Mouse (Mus musculus): Measurements from ENCODE around the gene Ubap2. TPM values are rescaled to one million over a fixed set of nuclear protein-coding genes. Genes with fewer than 3 reads are reported as not detected.

The Ubap2 gene
- total and polyA plus RNA-seq, 3 experiments = 44.5 to 57.4 (median 50.3) TPM

DNA sequence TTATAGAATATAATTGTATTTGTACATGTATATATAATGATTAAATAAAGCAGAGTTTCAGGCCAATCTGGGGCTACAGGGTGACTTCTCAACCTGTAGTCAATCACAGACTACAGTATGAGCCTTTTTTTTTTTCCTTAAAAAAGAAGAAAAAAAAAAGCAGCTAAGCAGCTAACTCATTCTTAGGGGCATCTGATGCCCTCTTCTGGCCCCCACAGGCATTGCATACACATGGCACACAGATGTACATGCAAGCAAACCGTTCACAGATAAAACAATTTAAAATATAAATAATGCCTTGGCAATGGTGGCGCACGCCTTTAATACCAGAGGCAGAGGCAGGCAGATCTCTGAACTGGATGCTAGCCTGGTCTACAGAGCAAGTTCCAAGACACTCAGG is 48.6 kb downstream of the Ubap2 start:
- Histone ChIP-seq H3K36me3 (ENCODE audit: control insufficient read depth, insufficient read depth, low read length) (no peaks in the 10 kb centered on the region), H3K27me3 (ENCODE audit: control insufficient read depth, insufficient read depth, low read length) (no peaks in the 10 kb centered on the region), H3K79me2 (replicated peaks; ENCODE audit: control insufficient read depth, insufficient read depth, low read length) (no peaks in the 10 kb centered on the region; the same call in 1 of the 2 replicates), H3K27ac (no peak overlapping the region), H3K9ac (ENCODE audit: low read depth, low read length) (no peak overlapping the region), H3K4me1 (ENCODE audit: control insufficient read depth, insufficient read depth, low read length) (no peaks in the 10 kb centered on the region), H3K4me3 (no peak overlapping the region)
- DNase-seq = peak; percentile 31 to 43
- WGBS = 69% methylated on average over 3 of the region's 3 CpGs
- intact Hi-C loops (cut with DNase I) = loop anchor here (2.0 to 5.0 kb wide), 3 partner anchors 60 to 174 kb away; no protein-coding TSS in a partner anchor
- TF ChIP-seq POLR2A (IDR thresholded peaks at IDR 0.05; ENCODE audit: insufficient read depth, low read depth, low read length) (no peak), CTCF (IDR thresholded peaks at IDR 0.05) (peak; percentile 88)

DNA sequence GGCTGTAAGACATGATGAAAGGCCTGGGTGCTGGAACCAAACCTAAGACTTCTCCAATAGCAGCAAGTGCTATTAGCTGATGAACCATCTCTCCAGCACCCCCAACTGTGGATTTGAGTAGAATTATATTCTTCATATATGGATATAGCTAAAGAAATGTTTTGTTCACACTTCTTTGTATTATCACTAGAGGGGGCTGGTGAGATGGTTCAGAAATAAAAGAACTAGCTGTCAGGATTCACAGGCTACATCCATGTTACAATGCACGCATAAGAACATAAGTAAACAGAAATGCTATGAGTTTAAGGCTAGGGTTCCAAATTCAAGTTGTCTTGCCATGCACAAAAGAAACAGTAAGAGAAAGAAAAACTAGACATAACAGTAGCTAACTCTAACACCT is 49.5 kb downstream of the Ubap2 start:
- H3K4me1 ChIP-seq (ENCODE audit: control insufficient read depth, insufficient read depth, low read length) = no peaks in the 10 kb centered on the region
- no peaks in the 10 kb centered on the region for H3K27me3 ChIP-seq (ENCODE audit: control insufficient read depth, insufficient read depth, low read length)
- no peak overlapping the region for H3K4me3 ChIP-seq
- DNase-seq = no peak
- no peak overlapping the region for H3K9ac ChIP-seq (ENCODE audit: low read depth, low read length)
- WGBS = 79% methylated on average over 1 of the region's 1 CpGs
- no peak overlapping the region for H3K27ac ChIP-seq
- no peaks in the 10 kb centered on the region for H3K36me3 ChIP-seq (ENCODE audit: control insufficient read depth, insufficient read depth, low read length)
- intact Hi-C loops (cut with DNase I) = loop anchor here (5.0 kb wide), 1 partner anchor 173 kb away; no protein-coding TSS in a partner anchor
- TF ChIP-seq POLR2A (IDR thresholded peaks at IDR 0.05; ENCODE audit: insufficient read depth, low read depth, low read length) = no peak
- peak; percentile 69 for TF ChIP-seq CTCF (IDR thresholded peaks at IDR 0.05)
- no peaks in the 10 kb centered on the region; the same call in 1 of the 2 replicates for H3K79me2 ChIP-seq (replicated peaks; ENCODE audit: control insufficient read depth, insufficient read depth, low read length)

GRCm38 (mm10) chr4:41208050-41208449 is 66.9 kb downstream of the Ubap2 start:
- no peak overlapping the region for H3K27ac ChIP-seq
- H3K36me3 ChIP-seq (ENCODE audit: control insufficient read depth, insufficient read depth, low read length) = no peaks in the 10 kb centered on the region; the same call in 1 of the 2 replicates
- H3K27me3 ChIP-seq (ENCODE audit: control insufficient read depth, insufficient read depth, low read length) = no peaks in the 10 kb centered on the region
- no peak for TF ChIP-seq EP300 (IDR thresholded peaks at IDR 0.05; ENCODE audit: insufficient read depth, low read depth, low read length)
- TF ChIP-seq CTCF (IDR thresholded peaks at IDR 0.05) = no peak
- TF ChIP-seq POLR2A (IDR thresholded peaks at IDR 0.05; ENCODE audit: insufficient read depth, low read depth, low read length) = no peak
- DNase-seq = no peak
- no peaks in the 10 kb centered on the region for H3K4me1 ChIP-seq (ENCODE audit: control insufficient read depth, insufficient read depth, low read length)
- no peaks in the 10 kb centered on the region for H3K79me2 ChIP-seq (replicated peaks; ENCODE audit: control insufficient read depth, insufficient read depth, low read length)
- H3K4me3 ChIP-seq = no peak overlapping the region
- WGBS = 76% methylated on average over 4 of the region's 4 CpGs
- intact Hi-C loops (cut with DNase I) = no loop called here
- H3K9ac ChIP-seq (ENCODE audit: low read depth, low read length) = no peak overlapping the region

DNA sequence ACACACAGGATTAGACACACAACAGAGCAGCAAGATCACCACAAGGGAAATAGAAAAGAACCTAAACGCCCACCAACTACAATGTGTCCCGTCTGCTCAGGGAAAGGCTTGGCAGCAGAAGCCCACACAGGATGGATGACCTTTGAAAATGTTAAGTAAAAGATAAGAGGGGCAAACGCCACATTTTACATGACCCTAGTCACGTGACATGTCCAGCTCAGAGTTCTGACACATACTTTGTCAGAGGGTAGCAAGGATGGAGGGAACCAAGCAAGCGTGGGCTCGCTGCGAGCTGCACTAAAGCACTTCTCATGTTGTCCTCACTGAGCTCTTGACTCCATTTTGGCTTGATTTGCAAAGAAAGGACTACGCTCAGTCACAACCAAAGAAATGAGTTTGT is 69.2 kb downstream of the Ubap2 start:
- H3K4me3 ChIP-seq = no peak overlapping the region
- H3K27ac ChIP-seq = no peak overlapping the region
- no peak for DNase-seq
- no peaks in the 10 kb centered on the region; the same call in 1 of the 2 replicates for H3K36me3 ChIP-seq (ENCODE audit: control insufficient read depth, insufficient read depth, low read length)
- H3K27me3 ChIP-seq (ENCODE audit: control insufficient read depth, insufficient read depth, low read length) = no peaks in the 10 kb centered on the region
- WGBS = 79% methylated on average over 8 of the region's 8 CpGs
- intact Hi-C loops (cut with DNase I) = no loop called here
- no peaks in the 10 kb centered on the region for H3K4me1 ChIP-seq (ENCODE audit: control insufficient read depth, insufficient read depth, low read length)
- no peaks in the 10 kb centered on the region for H3K79me2 ChIP-seq (replicated peaks; ENCODE audit: control insufficient read depth, insufficient read depth, low read length)
- TF ChIP-seq POLR2A (IDR thresholded peaks at IDR 0.05; ENCODE audit: insufficient read depth, low read depth, low read length) (no peak), EP300 (IDR thresholded peaks at IDR 0.05; ENCODE audit: insufficient read depth, low read depth, low read length) (no peak), CTCF (IDR thresholded peaks at IDR 0.05) (no peak)
- no peak overlapping the region for H3K9ac ChIP-seq (ENCODE audit: low read depth, low read length)

GRCm38 (mm10) chr4:41202135-41202534 is 72.8 kb downstream of the Ubap2 start:
- WGBS = 96% methylated on average over 8 of the region's 8 CpGs
- Histone ChIP-seq H3K4me3 (no peak overlapping the region), H3K36me3 (ENCODE audit: control insufficient read depth, insufficient read depth, low read length) (no peaks in the 10 kb centered on the region)

GRCm38 (mm10) chr4:41196861-41197610 is 77.9 kb downstream of the Ubap2 start:
- H3K4me1 ChIP-seq (ENCODE audit: control insufficient read depth, insufficient read depth, low read length) = no peaks in the 10 kb centered on the region; the same call in 1 of the 2 replicates
- peak in 1 of 2 experiments; percentile 14 for DNase-seq
- no peak overlapping the region for H3K27ac ChIP-seq
- no peaks in the 10 kb centered on the region for H3K36me3 ChIP-seq (ENCODE audit: control insufficient read depth, insufficient read depth, low read length)
- H3K27me3 ChIP-seq (ENCODE audit: control insufficient read depth, insufficient read depth, low read length) = no peaks in the 10 kb centered on the region
- intact Hi-C loops (cut with DNase I) = no loop called here
- no peak overlapping the region for H3K9ac ChIP-seq (ENCODE audit: low read depth, low read length)
- TF ChIP-seq POLR2A (IDR thresholded peaks at IDR 0.05; ENCODE audit: insufficient read depth, low read depth, low read length) (no peak), CTCF (IDR thresholded peaks at IDR 0.05) (no peak), EP300 (IDR thresholded peaks at IDR 0.05; ENCODE audit: insufficient read depth, low read depth, low read length) (no peak)
- 56% methylated on average over 3 of the region's 3 CpGs for WGBS
- no peak overlapping the region for H3K4me3 ChIP-seq
- no peaks in the 10 kb centered on the region for H3K79me2 ChIP-seq (replicated peaks; ENCODE audit: control insufficient read depth, insufficient read depth, low read length)

More at GRCm38 (mm10) chr4:41202135-41202534, 72.8 kb downstream of the Ubap2 start:
- TF ChIP-seq CTCF (IDR thresholded peaks at IDR 0.05) = no peak
- TF ChIP-seq POLR2A (IDR thresholded peaks at IDR 0.05; ENCODE audit: insufficient read depth, low read depth, low read length) = no peak
- Histone ChIP-seq H3K4me1 (ENCODE audit: control insufficient read depth, insufficient read depth, low read length) (no peaks in the 10 kb centered on the region), H3K27me3 (ENCODE audit: control insufficient read depth, insufficient read depth, low read length) (no peaks in the 10 kb centered on the region), H3K27ac (no peak overlapping the region), H3K79me2 (replicated peaks; ENCODE audit: control insufficient read depth, insufficient read depth, low read length) (no peaks in the 10 kb centered on the region), H3K9ac (ENCODE audit: low read depth, low read length) (no peak overlapping the region)
- intact Hi-C loops (cut with DNase I) = no loop called here
- DNase-seq = no peak

All from heart, adult 2 months (tissue).